Mouse (Mus musculus) small intestine, adult 2 months (tissue): ENCODE data around the gene Il16.

Experiments
- CTCF ChIP-seq: fragments of 200-500 bp; IDR thresholded peaks from 2 replicates; pipeline ENCODE4 v1.5.1; 2012; ENCODE audit warnings: low read depth, mild to moderate bottlenecking, control low read depth, inconsistent platforms, low read length, moderate library complexity, mixed read lengths; ENCODE audit not compliant: insufficient replicate concordance, insufficient read length; ENCODE audit errors: extremely low read depth
- POLR2A ChIP-seq: fragments of 200-500 bp; IDR thresholded peaks from 2 replicates; pipeline ENCODE4 v1.6.1; 2012; ENCODE audit warnings: low read depth, mild to moderate bottlenecking, control low read depth, inconsistent platforms, low read length, moderate library complexity

- TF ChIP-seq CTCF: no peak
- no peak for TF ChIP-seq POLR2A
Observed at GRCm38 (mm10) chr7:83658716-83659115, 86.8 kb downstream of the Il16 start.
